Mouse (Mus musculus) erythroid progenitor cell, adult 5-6 weeks (primary cell): ENCODE results near the gene G530012D18Rik. TPM values are rescaled to one million over a fixed set of nuclear protein-coding genes. Genes with fewer than 3 reads are reported as not detected.
"Not testable (repeated sequence)": the region's sequence is repeated elsewhere in the genome, so short reads cannot be mapped to it uniquely, and the experiment has no call there.

Experiments used
- ATAC-seq: replicated peaks from 2 replicates; pipeline ENCODE4 v1.8.0; 2016; ENCODE audit warnings: moderate number of reproducible peaks, mild to moderate bottlenecking, moderate TSS enrichment, inconsistent platforms; ENCODE audit not compliant: poor library complexity, low FRiP score, severe bottlenecking
- total RNA-seq, 2 experiments: library from RNA; stranded (forward) in 1 of 2; stranded (reverse) in 1 of 2; fragments of 150-400 nt in 1 of 2; fragments of 186-747, 209-891 nt in 1 of 2; gene quantifications; 2 replicates each; pipeline versions ENCODE4 v1.2.3 to v1.2.4; 2015 to 2017; ENCODE audit warnings: low replicate concordance in 2 of 2

The G530012D18Rik gene
- total RNA-seq, 2 experiments from 2014 or later: not detected

DNA sequence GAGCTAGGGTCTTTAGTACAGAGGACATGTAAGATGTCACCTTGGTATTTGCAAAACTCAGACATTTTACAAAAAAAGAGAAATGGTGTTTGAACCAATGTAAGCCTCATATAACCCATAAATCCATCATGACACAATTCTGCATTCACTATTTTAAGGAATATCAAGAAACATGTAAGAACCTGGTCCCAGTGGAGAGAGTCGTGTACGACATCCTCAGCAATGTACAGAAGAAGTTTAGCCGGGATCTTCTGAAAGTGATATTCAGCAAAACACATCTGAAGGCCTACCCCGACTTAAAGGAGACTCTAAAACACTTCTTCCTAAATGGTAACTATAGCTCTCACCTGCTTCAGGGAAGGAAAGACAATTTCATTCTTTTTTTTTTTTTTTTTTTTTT is 35.1 kb downstream of the G530012D18Rik start:
- ATAC-seq: not testable (repeated sequence)

DNA sequence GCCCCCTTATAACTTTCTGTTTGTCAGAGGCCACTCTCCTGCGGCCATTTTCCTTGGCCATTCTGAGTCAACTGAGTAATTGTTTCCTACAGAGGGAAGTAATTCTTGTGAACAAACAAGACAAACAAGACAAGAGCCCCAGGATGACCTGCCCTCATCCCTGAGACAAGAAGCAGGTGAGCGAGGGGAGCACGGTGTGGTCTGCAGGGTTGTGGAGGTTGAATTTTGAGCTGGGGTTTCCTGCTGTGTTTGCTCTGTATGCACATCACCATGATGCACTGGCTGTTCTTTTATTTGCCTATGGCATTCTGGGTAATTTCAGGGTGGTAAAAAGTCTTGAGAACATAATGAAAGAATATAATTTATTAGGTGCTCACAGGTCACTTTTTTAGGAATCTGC is 39.6 kb downstream of the G530012D18Rik start:
- not testable (repeated sequence) for ATAC-seq

DNA sequence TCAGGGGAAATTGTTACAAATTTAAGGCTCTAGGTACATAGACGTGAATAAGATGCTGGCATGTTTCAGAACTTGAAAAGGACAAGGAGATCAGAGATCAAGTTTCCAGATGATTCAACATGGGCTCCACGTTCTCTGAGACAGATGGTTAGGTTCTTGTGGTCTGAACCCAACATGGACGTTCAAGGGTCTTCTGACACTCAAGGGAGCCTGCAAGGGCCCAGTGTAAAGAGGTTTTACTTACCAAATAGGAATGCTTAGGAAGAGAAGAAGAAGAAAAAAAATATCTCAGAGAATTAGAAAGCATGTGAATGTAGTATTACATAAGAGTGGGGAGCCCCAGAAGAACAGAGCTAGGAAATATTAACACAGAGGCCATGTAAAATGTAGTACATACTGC is 40.3 kb downstream of the G530012D18Rik start:
- not testable (repeated sequence) for ATAC-seq

DNA sequence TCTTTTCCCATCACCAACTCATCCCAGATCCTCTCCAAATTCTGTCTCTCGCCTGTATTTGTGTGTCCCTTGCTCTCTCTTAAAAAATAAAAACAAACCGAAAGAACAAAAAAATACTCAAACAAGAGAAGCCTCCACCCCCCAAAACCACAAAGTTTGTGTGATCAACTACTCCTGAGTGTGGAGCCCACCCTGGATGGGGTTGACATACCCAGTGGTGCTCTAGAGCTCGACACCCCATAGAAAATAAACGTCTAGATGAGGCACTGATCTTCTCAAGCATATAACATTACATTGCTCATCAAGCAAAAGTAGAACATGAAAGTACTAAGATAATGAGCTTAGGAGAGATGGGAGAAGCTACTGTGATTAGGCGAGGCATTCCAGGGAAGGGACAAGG is 41.7 kb downstream of the G530012D18Rik start:
- ATAC-seq: not testable (repeated sequence)

DNA sequence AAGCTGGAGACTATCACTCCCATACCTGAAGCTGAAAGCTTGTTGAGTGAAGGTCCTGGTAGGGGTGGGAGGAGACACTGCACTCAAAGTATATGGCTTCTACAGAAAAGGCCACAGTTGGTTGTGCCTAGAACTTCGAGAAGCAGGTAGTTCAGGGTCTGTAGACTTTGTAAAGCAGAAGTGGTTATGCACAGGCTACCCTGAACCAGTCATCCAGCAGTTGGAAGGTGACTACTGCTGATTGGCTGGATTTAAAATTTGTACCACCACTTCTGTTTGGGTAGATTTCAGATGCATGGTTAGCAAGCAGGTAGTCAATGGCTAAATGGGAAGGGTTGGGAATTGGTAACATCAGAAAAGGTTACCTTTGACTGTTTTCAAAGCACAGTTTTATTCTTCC is 43.2 kb downstream of the G530012D18Rik start:
- not testable (repeated sequence) for ATAC-seq

Other genes with a start within 250 kb of the G530012D18Rik start
- 24.7 and 30.6 TPM in 2 replicates for gene Sp110, start 23.1 kb downstream of the G530012D18Rik start, total RNA-seq (2015; ENCODE audit: low replicate concordance)
- gene Sp110, start 23.1 kb downstream of the G530012D18Rik start, total RNA-seq (2017; ENCODE audit: low replicate concordance): 19.3 and 26.7 TPM in 2 replicates
- 38.6 and 78.4 TPM in 2 replicates for gene Sp140, start 24.7 kb downstream of the G530012D18Rik start, total RNA-seq (2015; ENCODE audit: low replicate concordance)
- 28.1 and 33.1 TPM in 2 replicates for gene Sp140, start 24.7 kb downstream of the G530012D18Rik start, total RNA-seq (2017; ENCODE audit: low replicate concordance)
- gene Sp100, start 74.3 kb downstream of the G530012D18Rik start, total RNA-seq (2015; ENCODE audit: low replicate concordance): 120 and 159 TPM in 2 replicates
- 107 and 170 TPM in 2 replicates for gene Sp100, start 74.3 kb downstream of the G530012D18Rik start, total RNA-seq (2017; ENCODE audit: low replicate concordance)
- 14.4 and 23.5 TPM in 2 replicates for gene A630001G21Rik, start 203.0 kb downstream of the G530012D18Rik start, total RNA-seq (2015; ENCODE audit: low replicate concordance)
- 6.3 and 6.7 TPM in 2 replicates for gene A630001G21Rik, start 203.0 kb downstream of the G530012D18Rik start, total RNA-seq (2017; ENCODE audit: low replicate concordance)
- gene Cab39, start 217.8 kb downstream of the G530012D18Rik start, total RNA-seq (2015; ENCODE audit: low replicate concordance): 42.3 and 44.0 TPM in 2 replicates
- 46.5 and 52.2 TPM in 2 replicates for gene Cab39, start 217.8 kb downstream of the G530012D18Rik start, total RNA-seq (2017; ENCODE audit: low replicate concordance)